Mouse (Mus musculus) liver, embryonic 16.5 days (tissue): ENCODE data around the gene Gbf1. TPM values are rescaled to one million over a fixed set of nuclear protein-coding genes. Genes with fewer than 3 reads are reported as not detected.
"Not testable (repeated sequence)": the region's sequence is repeated elsewhere in the genome, so short reads cannot be mapped to it uniquely, and the experiment has no call there.

Experiments used
- ATAC-seq: fragments of 200-750 bp; cut with Nextera tagmentation; 2 replicates; pipeline ENCODE4 v1.8.0; 2017; ENCODE audit warnings: low read depth, mild to moderate bottlenecking, moderate number of reproducible peaks, moderate library complexity
- H3K27ac ChIP-seq: fragments of 300-500 bp; sonication (generic); 2 replicates; pipeline ENCODE4 v1.5.1; 2014; ENCODE audit warnings: mild to moderate bottlenecking, low read length
- H3K27me3 ChIP-seq: fragments of 300-500 bp; sonication (generic); 2 replicates; pipeline ENCODE4 v1.6.1; 2014; ENCODE audit warnings: low read depth, low read length, mixed read lengths; ENCODE audit not compliant: control insufficient read depth, insufficient read depth
- H3K36me3 ChIP-seq: fragments of 300-500 bp; sonication (generic); 2 replicates; pipeline ENCODE4 v1.6.1; 2014; ENCODE audit warnings: mild to moderate bottlenecking; ENCODE audit not compliant: control insufficient read depth, insufficient read depth
- H3K4me1 ChIP-seq: fragments of 300-500 bp; sonication (generic); 2 replicates; pipeline ENCODE4 v1.6.1; 2014; ENCODE audit warnings: low read depth, low read length, mixed read lengths; ENCODE audit not compliant: control insufficient read depth
- H3K4me2 ChIP-seq: fragments of 300-500 bp; sonication (generic); 2 replicates; pipeline ENCODE4 v1.6.1; 2014; ENCODE audit warnings: low read depth, low read length, mixed read lengths
- H3K4me3 ChIP-seq: fragments of 300-500 bp; sonication (generic); 2 replicates; pipeline ENCODE4 v1.5.1; 2014; ENCODE audit warnings: low read depth, mild to moderate bottlenecking, low read length
- H3K9ac ChIP-seq: fragments of 300-500 bp; sonication (generic); 2 replicates; pipeline ENCODE4 v1.6.1; 2014; ENCODE audit warnings: low read depth, low read length
- H3K9me3 ChIP-seq: fragments of 300-500 bp; sonication (generic); replicated peaks from 2 replicates; pipeline ENCODE4 v1.6.1; 2016; ENCODE audit warnings: low read length; ENCODE audit not compliant: control insufficient read depth
- whole genome bisulfite sequencing: fragments of 180-500 bp; shearing (Covaris S2); extraction: QIAGEN DNeasy Blood & Tissue Kit; methylation state at CpG from one replicate; pipeline ENCODE4 v1.1.7; 2014; ENCODE audit not compliant: insufficient replicate concordance; 5-methylcytosine and 5-hydroxymethylcytosine counted together
- polyA plus RNA-seq: library from polyadenylated mRNA; unstranded; fragments of >200 nt; fragmentation: Nextera tagmentation; extraction: Ambion mirVana; gene quantifications from 2 replicates; pipeline ENCODE4 v1.2.1, GENCODE M21; 2015

Gene Gbf1
- polyA plus RNA-seq, 1 experiment from 2014 or later, result 14.8 TPM

- WGBS, result 67% methylated on average over 3 of the region's 3 CpGs
- no peak overlapping the region for H3K4me3 ChIP-seq
- no peaks in the 10 kb centered on the region for H3K27me3 ChIP-seq
- no peak for ATAC-seq
- H3K27ac ChIP-seq, result no peak overlapping the region
- no peak overlapping the region for H3K9ac ChIP-seq
- no peaks in the 10 kb centered on the region for H3K9me3 ChIP-seq
- H3K36me3 ChIP-seq, result no peaks in the 10 kb centered on the region
- H3K4me1 ChIP-seq, result peaks cover 2% of the 10 kb centered on the region
- no peak overlapping the region for H3K4me2 ChIP-seq
These were observed 46.0 kb downstream of the Gbf1 start for GRCm38 (mm10) chr19:46198293-46198692.

GRCm38 (mm10) chr19:46198891-46199290, 46.6 kb downstream of the Gbf1 start:
- 58% methylated on average over 5 of the region's 5 CpGs for WGBS
- Histone ChIP-seq H3K4me3 (no peak overlapping the region), H3K27ac (no peak overlapping the region), H3K9ac (no peak overlapping the region), H3K27me3 (no peaks in the 10 kb centered on the region), H3K4me2 (no peak overlapping the region), H3K4me1 (peaks cover 2% of the 10 kb centered on the region), H3K36me3 (no peaks in the 10 kb centered on the region), H3K9me3 (no peaks in the 10 kb centered on the region)
- no peak for ATAC-seq

GRCm38 (mm10) chr19:46204166-46204565, 51.9 kb downstream of the Gbf1 start:
- H3K27ac ChIP-seq, result no peak overlapping the region
- no peak overlapping the region for H3K4me3 ChIP-seq
- H3K36me3 ChIP-seq, result no peaks in the 10 kb centered on the region
- no peaks in the 10 kb centered on the region for H3K27me3 ChIP-seq
- no peaks in the 10 kb centered on the region; the same call in 1 of the 2 replicates for H3K4me1 ChIP-seq
- H3K9me3 ChIP-seq, result no peaks in the 10 kb centered on the region
- H3K9ac ChIP-seq, result no peak overlapping the region
- no peak for ATAC-seq
- H3K4me2 ChIP-seq, result no peak overlapping the region
- 82% methylated on average over 6 of the region's 6 CpGs for WGBS

- Histone ChIP-seq H3K9ac (no peak overlapping the region), H3K4me1 (no peaks in the 10 kb centered on the region; the same call in 1 of the 2 replicates), H3K4me2 (no peak overlapping the region), H3K27ac (no peak overlapping the region), H3K4me3 (no peak overlapping the region), H3K36me3 (no peaks in the 10 kb centered on the region), H3K9me3 (no peaks in the 10 kb centered on the region), H3K27me3 (no peaks in the 10 kb centered on the region)
- 82% methylated on average over 6 of the region's 6 CpGs for WGBS
- no peak for ATAC-seq
These were observed 53.4 kb downstream of the Gbf1 start for GRCm38 (mm10) chr19:46205680-46206079.

- no peaks in the 10 kb centered on the region for H3K9me3 ChIP-seq
- no peaks in the 10 kb centered on the region; the same call in none of the 2 replicates for H3K4me1 ChIP-seq
- H3K36me3 ChIP-seq, result no peaks in the 10 kb centered on the region
- H3K4me2 ChIP-seq, result no peak overlapping the region
- ATAC-seq, result no peak
- no peak overlapping the region for H3K4me3 ChIP-seq
- H3K27me3 ChIP-seq, result no peaks in the 10 kb centered on the region
- H3K27ac ChIP-seq, result no peak overlapping the region
- H3K9ac ChIP-seq, result no peak overlapping the region
These were observed 58.6 kb downstream of the Gbf1 start for GRCm38 (mm10) chr19:46210951-46211350.

- Histone ChIP-seq H3K9me3 (no peaks in the 10 kb centered on the region), H3K4me1 (no peaks in the 10 kb centered on the region; the same call in 1 of the 2 replicates), H3K27me3 (no peaks in the 10 kb centered on the region), H3K27ac (no peak overlapping the region), H3K36me3 (no peaks in the 10 kb centered on the region), H3K4me3 (no peak overlapping the region), H3K9ac (no peak overlapping the region), H3K4me2 (no peak overlapping the region)
- WGBS, result 62% methylated on average over 5 of the region's 5 CpGs
- ATAC-seq, result no peak
These were observed 62.2 kb downstream of the Gbf1 start for GRCm38 (mm10) chr19:46214541-46214940.

- Histone ChIP-seq H3K27ac (no peak overlapping the region), H3K4me2 (no peak overlapping the region), H3K9me3 (no peaks in the 10 kb centered on the region), H3K4me3 (no peak overlapping the region), H3K36me3 (no peaks in the 10 kb centered on the region), H3K9ac (no peak overlapping the region), H3K4me1 (no peaks in the 10 kb centered on the region; the same call in 1 of the 2 replicates), H3K27me3 (no peaks in the 10 kb centered on the region)
- 69% methylated on average over 3 of the region's 3 CpGs for WGBS
- ATAC-seq, result no peak
These were observed 63.1 kb downstream of the Gbf1 start for GRCm38 (mm10) chr19:46215401-46215800.

- no peaks in the 10 kb centered on the region for H3K27me3 ChIP-seq
- ATAC-seq, result no peak
These were observed 64.4 kb downstream of the Gbf1 start for GRCm38 (mm10) chr19:46216716-46217115.

GRCm38 (mm10) chr19:46217347-46217746, 65.0 kb downstream of the Gbf1 start:
- H3K4me1 ChIP-seq, result not testable (repeated sequence)

More at GRCm38 (mm10) chr19:46216716-46217115, 64.4 kb downstream of the Gbf1 start:
- Histone ChIP-seq H3K36me3 (no peaks in the 10 kb centered on the region), H3K4me1 (no peaks in the 10 kb centered on the region; the same call in 1 of the 2 replicates), H3K9me3 (no peaks in the 10 kb centered on the region), H3K4me3 (no peak overlapping the region), H3K27ac (no peak overlapping the region), H3K9ac (no peak overlapping the region), H3K4me2 (no peak overlapping the region)
- 66% methylated on average over 1 of the region's 1 CpGs for WGBS

More at GRCm38 (mm10) chr19:46217347-46217746, 65.0 kb downstream of the Gbf1 start:
- H3K36me3 ChIP-seq, H3K27ac ChIP-seq, H3K4me2 ChIP-seq, ATAC-seq, H3K4me3 ChIP-seq, H3K9ac ChIP-seq, H3K27me3 ChIP-seq, H3K9me3 ChIP-seq: not testable (repeated sequence)
